Mouse (Mus musculus): ENCODE data around the gene Kank3.

Gene Kank3

DNA sequence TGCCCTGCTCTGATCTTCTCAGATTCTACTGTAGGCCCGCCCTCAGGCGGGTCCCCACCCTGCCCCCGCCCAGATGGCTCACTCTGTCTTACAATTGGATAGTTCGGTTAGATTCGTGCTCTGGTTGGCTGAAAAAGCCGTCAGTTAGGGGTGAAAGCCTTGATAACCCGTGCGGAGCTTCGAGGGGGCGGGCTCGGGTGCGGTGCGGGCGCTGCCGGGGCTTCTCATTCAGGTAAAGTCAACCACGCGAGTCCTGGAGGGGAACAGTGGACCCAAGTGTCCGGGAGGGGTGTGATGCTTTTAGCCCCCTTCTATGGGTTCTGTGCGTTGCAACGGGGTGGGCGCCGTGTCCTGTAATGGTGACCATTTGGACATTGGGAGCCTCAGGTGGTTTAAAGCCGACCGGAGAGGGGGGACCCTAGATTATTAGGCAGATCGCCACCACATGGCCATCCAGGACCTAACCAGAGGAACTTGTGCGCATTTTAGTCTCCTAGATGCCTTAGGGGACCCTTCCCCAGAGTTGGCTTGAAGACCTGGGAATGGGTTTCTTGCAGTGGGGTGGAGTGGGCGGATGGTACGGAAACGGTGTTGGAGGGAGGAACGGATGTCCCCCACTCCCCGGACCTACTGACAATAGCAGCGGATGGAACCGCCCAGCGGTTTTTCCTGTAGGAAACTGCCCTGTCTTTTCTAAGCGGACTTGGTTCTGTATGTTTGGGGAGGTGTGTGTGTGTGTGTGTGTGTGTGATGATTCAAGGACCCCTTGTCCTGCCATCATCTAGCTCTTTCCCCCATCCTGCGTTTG is at the start of gene Kank3:
Kank3 (plus strand) TSS at position 186 of the 808 bp plus-strand sequence.
- peak; percentile 95 for DNase-seq

DNA sequence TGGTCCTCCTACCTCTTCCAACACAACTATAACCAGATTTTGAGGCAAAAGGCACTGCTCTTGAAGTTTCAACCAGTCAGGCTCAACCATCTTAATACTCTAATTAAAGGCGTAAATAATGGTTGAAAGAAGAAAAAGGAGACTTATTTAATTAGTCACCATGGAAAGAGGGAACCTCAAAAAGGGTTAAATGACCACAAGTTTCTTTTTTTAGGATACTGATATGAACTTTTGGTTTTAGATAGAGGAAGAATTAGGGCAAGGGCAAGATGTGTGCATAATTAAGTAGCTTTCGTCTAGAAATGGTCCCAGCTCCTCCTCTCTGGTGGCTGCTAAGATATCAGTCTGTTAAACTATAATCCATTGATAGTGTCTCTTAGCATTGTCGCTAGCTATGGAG is 43.9 kb upstream of the Kank3 start:
- DNase-seq = no peak

- DNase-seq = no peak
Measured at GRCm38 (mm10) chr17:33771617-33772016, 38.7 kb upstream of the Kank3 start.

GRCm38 (mm10) chr17:33773426-33773825 is 36.9 kb upstream of the Kank3 start:
- DNase-seq = no peak

DNA sequence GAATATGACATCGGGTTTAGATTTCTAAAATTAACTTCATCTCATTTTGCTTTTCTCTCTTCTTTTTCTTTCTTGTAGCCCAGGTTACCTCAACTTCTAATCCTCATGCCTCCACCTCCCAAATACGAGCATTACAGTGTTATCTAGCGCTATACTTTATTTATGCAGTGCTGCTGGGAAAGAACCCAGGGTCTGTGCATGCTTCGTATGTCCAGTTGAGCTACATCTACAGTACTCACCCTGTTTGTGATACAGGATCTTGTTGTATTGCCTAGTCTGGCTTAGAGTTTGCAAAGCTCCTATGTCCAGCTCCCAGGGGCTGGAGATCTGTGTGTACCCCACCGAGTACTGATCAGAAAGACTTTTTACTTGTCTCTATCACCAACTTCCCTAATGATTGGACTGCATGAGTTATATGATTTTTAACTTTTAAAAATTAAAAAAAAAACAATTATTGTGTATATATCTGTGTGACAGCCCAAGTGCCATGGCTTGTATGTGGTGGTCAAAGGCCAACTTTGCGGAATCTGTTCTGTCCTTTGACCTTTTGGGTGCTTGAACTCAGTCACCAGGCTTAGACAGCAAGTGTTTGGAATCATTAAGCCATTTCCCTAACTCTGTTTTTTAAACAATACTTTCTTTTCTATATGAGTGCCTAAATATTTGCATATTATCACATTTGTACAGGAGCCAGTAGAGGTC is 36.3 kb upstream of the Kank3 start:
- DNase-seq = no peak

- no peak for DNase-seq
Measured at GRCm38 (mm10) chr17:33774573-33775155, 35.7 kb upstream of the Kank3 start.

- DNase-seq = no peak
Measured at GRCm38 (mm10) chr17:33775287-33775686, 35.0 kb upstream of the Kank3 start.

- DNase-seq = peak; percentile 87
Measured at GRCm38 (mm10) chr17:33779271-33779966, 30.9 kb upstream of the Kank3 start.

DNA sequence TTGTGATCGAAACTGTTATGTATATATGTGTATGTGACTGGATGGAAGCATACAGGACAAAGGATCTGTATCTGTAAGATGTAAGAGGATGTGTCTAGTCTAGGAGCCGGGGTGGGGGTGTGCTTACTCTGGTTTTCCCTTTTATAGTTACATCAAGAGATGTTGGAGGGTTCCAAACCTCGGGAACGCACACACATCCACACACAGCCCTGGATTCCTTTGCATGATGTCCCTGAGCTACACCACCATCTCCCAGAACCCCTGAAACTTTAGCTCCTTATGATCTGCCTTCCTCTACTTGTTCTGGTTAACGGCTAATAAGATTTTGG is 30.4 kb upstream of the Kank3 start:
- no peak for DNase-seq

- no peak for DNase-seq
Measured at GRCm38 (mm10) chr17:33780431-33780830, 29.9 kb upstream of the Kank3 start.

- peak; percentile 86 for DNase-seq
Measured at GRCm38 (mm10) chr17:33781124-33781977, 29.0 kb upstream of the Kank3 start, which contains the start of gene Angptl4. Angptl4 (minus strand) TSS chr17:33781830.

DNA sequence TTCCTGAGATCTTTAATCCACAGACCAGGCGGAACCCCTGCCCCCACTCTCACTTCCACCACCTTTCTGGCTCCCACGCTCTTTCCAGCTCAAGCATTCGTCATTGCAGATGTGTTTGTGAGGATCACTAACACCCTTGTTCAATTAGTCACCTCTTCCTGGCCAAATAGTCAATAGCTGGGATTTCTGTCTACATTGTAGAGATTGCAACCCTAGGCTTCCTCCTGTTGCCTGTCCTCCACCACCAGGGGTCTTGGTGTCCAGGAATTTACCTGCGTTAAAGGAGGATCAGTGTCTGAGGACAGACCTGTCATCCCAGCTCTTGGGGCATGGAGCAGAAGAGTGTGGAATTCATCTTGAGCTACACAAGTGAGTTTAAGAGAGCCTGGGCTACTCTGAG is 28.3 kb upstream of the Kank3 start:
- peak; percentile 12 for DNase-seq

DNA sequence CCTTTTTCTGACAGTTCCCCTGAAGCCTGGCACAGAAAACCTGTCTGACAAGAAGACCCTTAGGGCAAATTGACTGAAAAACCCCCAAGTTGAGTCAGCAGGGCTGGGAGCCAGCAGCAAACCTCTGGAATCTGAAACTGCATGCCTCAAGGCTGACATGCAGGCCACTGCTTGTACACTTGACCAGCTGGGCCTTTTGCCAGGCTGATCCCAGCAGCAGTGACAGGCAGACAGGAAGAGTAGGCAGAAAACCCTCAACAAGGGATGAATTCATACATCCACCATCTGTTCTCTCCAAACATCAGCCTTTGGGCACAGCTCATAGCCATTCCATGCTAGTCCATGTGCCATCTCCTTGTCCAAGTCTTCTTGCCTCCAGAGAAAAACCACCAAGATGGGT is 26.9 kb upstream of the Kank3 start:
- DNase-seq = peak; percentile 27

DNA sequence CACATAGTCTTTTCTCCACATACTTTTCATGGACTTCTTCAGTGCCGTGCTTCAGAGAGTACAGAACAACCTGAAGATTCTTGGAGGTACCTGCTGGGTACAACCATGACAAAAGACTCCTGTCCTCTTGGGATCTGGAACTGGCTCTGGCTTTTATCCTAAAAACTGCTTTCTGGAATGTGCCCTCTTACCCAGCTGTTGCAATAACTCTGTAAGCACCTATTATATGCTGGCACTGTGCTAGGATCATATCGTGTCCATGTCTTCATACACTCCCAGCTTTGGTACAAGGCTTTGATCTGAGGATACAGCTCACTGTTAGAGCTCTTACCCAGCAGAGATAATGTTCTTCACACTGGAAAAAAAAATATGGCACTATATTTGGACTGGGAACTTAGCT is 25.4 kb upstream of the Kank3 start:
- DNase-seq = no peak

DNA sequence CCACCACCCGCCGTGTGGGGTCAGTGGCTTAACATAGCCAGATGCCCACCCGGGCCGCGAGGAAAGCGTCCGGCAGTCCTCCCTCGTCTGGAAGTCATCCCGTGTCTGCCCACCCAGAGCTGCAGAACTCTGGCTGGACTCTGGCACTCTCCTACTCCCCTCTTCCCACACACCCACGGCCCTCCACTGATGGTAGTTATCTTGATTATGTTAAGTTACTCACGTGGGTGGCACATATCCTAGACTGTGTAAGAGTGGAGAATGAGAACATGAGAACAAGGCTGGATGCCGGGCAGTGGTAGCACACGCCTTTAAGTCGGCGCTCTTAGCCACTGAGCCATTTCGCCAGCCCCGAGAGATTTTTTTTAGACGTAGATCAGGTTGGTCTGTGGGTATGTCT is 23.9 kb upstream of the Kank3 start:
- DNase-seq = no peak

DNA sequence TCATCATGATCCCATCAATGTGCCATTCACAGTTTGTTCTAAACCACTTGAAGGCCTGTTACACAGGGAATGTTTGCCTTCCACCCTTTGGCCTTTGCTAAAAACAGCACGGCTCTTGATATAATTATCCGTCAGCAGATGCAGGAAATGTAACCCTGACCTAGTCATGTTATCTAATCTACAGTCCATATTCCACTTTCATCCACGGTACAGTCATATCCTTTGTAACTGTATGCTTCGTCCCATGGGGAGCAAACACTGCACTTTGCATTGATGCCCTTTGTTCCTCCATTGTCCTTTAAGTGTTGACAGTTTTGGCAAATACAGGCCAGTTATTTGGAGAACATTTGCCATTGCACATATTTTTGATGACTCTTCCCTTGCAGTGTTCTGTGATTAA is 21.6 kb upstream of the Kank3 start:
- no peak for DNase-seq

DNA sequence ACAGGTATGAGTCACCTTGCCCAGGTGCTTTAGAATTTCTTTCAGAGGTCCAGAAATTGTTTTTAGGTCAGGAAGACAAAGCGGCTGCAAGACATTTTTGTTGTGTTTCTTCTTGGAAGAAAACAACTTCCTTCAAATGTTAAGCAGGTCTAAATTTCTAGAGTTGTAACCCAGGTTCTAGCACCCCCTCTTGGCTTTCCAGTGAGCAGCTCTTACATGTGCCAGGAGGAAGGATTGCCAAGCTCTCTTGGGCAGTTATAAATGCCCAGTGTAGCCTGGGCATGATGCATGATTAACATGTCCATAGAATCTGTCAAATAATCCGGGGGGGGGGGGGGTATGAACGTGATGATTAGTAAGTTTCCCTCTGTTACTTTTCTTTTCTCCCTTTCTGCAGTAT is 12.0 kb upstream of the Kank3 start:
- DNase-seq = no peak

- no peak for DNase-seq
Measured at GRCm38 (mm10) chr17:33799277-33799676, 11.0 kb upstream of the Kank3 start.

GRCm38 (mm10) chr17:33802221-33802620 is 8.1 kb upstream of the Kank3 start:
- peak; percentile 67 for DNase-seq

DNA sequence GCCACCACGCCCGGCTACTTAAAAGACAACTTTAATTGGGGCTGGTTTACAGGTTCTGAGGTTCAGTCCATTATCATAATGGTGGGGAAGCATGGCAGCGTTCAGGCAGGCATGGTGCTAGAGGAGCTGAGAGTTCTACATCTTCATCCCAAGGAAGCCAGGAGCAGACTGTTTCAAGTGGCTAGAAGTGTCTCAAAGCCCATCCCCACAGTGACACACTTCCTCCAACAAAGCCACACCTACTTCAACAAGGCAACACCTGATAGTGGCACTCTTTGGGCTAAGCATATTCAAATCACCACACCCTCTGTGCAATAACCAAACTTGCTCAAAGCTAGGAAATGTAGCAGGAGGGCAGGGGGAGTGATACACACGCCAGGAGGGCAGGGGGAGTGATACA is 6.1 kb upstream of the Kank3 start:
- DNase-seq = no peak

GRCm38 (mm10) chr17:33804745-33805144 is 5.6 kb upstream of the Kank3 start:
- no peak for DNase-seq

DNA sequence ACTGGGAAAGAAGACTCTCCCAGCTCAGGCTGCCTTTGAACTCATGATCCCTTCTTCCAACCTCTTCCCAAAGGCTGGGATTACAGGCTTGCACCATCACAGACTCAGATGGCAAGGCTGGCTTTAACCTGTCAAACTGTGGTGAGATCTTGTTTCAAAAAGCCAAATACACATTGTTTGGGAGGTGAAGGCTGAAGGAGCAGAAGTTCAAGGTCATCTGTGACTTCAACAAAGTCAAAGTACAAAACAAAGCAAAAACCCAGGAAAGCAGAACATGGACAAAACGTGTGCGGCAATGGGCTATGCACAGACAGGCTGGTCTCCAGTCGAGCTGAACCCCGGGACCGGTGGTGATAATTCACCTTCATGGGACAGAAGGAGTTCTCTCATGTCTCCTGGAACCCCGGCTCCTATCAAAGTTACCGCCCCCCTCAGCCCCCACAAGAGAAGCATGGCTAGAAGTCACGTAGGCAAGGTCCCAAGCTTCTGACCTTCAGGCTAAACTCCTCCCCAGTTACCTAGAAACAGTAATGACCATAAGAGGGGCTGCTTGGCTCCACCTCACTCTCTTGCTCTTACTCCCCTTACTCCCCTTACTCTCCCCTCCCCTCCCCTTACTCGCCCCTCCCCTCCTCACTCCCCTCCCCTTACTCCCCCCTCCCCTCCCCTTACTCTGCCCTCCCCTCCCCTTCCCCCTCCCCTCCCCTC is 3.0 kb upstream of the Kank3 start:
- DNase-seq = no peak

All from embryo, embryonic 11 days (tissue).